Mouse (Mus musculus) ES-E14 (cell line): ENCODE results near the gene Msto1.

ENCODE experiments used
- CHD2 ChIP-seq: IDR thresholded peaks from 2 replicates; pipeline ENCODE4 v1.6.1; 2014; ENCODE audit warnings: mild to moderate bottlenecking, low read depth, low read length, inconsistent platforms
- ZNF384 ChIP-seq: IDR thresholded peaks from 2 replicates; pipeline ENCODE4 v1.6.1; 2012; ENCODE audit warnings: low read depth, low read length, inconsistent platforms

DNA sequence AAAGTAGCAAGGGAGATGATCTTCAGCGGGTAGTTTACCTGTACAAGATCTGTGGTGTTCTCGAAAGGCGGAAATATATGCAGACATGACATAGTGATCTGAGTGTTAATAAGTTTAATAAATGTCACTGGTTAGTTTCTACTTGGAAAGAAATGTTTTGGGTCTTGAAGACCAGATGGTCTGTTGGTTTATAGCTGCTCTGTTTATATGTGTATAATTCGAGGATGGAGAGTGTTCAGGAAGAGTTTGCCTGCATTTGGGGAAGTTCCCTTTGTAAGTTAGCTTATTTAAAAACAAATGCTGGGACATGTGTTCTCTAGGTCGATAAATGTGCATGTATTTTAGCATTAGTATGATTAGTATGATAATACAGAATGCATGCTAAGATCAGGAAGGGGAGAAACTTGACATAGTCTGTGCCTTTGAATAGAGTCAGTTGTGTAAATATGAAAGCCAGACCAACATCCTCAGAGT is 37.6 kb upstream of the Msto1 start:
- no peak for TF ChIP-seq ZNF384
- TF ChIP-seq CHD2 = no peak
